Mouse (Mus musculus): ENCODE data around the gene Nlrp9a. TPM values are rescaled to one million over a fixed set of nuclear protein-coding genes. Genes with fewer than 3 reads are reported as not detected.

Nlrp9a gene
- polyA plus RNA-seq (2017; shearing (Covaris generic)), result not detected

GRCm38 (mm10) chr7:26534723-26535122, at the start of gene Nlrp9a:
Gene Nlrp9a, plus strand, starts transcription at chr7:26535023.

GRCm38 (mm10) chr7:26618364-26618763, 83.5 kb downstream of the Nlrp9a start, which contains the start of gene Vmn1r185:
Gene Vmn1r185, minus strand, starts transcription at chr7:26618464.

Other genes starting within 250 kb of the Nlrp9a start
- not detected for gene Cyp2a4, start 227.9 kb upstream of the Nlrp9a start, polyA plus RNA-seq (2017; shearing (Covaris generic))
- 0.06 TPM for gene Nlrp9c, start 131.3 kb upstream of the Nlrp9a start, polyA plus RNA-seq (2017; shearing (Covaris generic))
- 0.08 TPM for gene Nlrp4a, start 99.9 kb upstream of the Nlrp9a start, polyA plus RNA-seq (2017; shearing (Covaris generic))
- 0.07 TPM for gene Vmn1r185, start 83.4 kb downstream of the Nlrp9a start, polyA plus RNA-seq (2017; shearing (Covaris generic))
- not detected for gene Cyp2b23, start 151.4 kb downstream of the Nlrp9a start, polyA plus RNA-seq (2017; shearing (Covaris generic))
- gene Cyp2b19, start 222.1 kb downstream of the Nlrp9a start, polyA plus RNA-seq (2017; shearing (Covaris generic)), result not detected